Mouse (Mus musculus): ENCODE results near the gene Aff1.

Aff1 gene

GRCm38 (mm10) chr5:103803927-103804590 is 111.9 kb downstream of the Aff1 start:
- DNase-seq (ENCODE audit: low spot score) = no peak

GRCm38 (mm10) chr5:103806851-103807578 is 114.8 kb downstream of the Aff1 start:
- DNase-seq (ENCODE audit: low spot score) = no peak

- DNase-seq (ENCODE audit: low spot score) = no peak
These were observed 115.6 kb downstream of the Aff1 start for GRCm38 (mm10) chr5:103807637-103808312.

- no peak for DNase-seq (ENCODE audit: low spot score)
These were observed 117.6 kb downstream of the Aff1 start for GRCm38 (mm10) chr5:103809674-103810330.

GRCm38 (mm10) chr5:103813291-103813690 is 121.1 kb downstream of the Aff1 start:
- no peak for DNase-seq (ENCODE audit: low spot score)

- DNase-seq (ENCODE audit: low spot score) = no peak
These were observed 121.9 kb downstream of the Aff1 start for GRCm38 (mm10) chr5:103813997-103814542.

GRCm38 (mm10) chr5:103814551-103815248 is 122.5 kb downstream of the Aff1 start:
- DNase-seq (ENCODE audit: low spot score) = peak; percentile 20

GRCm38 (mm10) chr5:103815249-103815617 is 123.1 kb downstream of the Aff1 start:
- DNase-seq (ENCODE audit: low spot score) = no peak

GRCm38 (mm10) chr5:103816718-103817117 is 124.5 kb downstream of the Aff1 start:
- DNase-seq (ENCODE audit: low spot score) = no peak

- DNase-seq (ENCODE audit: low spot score) = peak; percentile 66
These were observed 125.6 kb downstream of the Aff1 start for GRCm38 (mm10) chr5:103817754-103818153.

GRCm38 (mm10) chr5:103818602-103819001 is 126.4 kb downstream of the Aff1 start:
- no peak for DNase-seq (ENCODE audit: low spot score)

- no peak for DNase-seq (ENCODE audit: low spot score)
These were observed 127.5 kb downstream of the Aff1 start for GRCm38 (mm10) chr5:103819674-103820073.

- DNase-seq (ENCODE audit: low spot score) = peak; percentile 58
These were observed 128.9 kb downstream of the Aff1 start for GRCm38 (mm10) chr5:103821062-103821461.

- DNase-seq (ENCODE audit: low spot score) = no peak
These were observed 129.5 kb downstream of the Aff1 start for GRCm38 (mm10) chr5:103821500-103822298.

- no peak for DNase-seq (ENCODE audit: low spot score)
These were observed 130.8 kb downstream of the Aff1 start for GRCm38 (mm10) chr5:103822949-103823348.

GRCm38 (mm10) chr5:103828304-103828703 is 136.1 kb downstream of the Aff1 start:
- no peak for DNase-seq (ENCODE audit: low spot score)

- DNase-seq (ENCODE audit: low spot score) = no peak
These were observed 136.6 kb downstream of the Aff1 start for GRCm38 (mm10) chr5:103828729-103829128.

GRCm38 (mm10) chr5:103829158-103829557 is 137.0 kb downstream of the Aff1 start:
- DNase-seq (ENCODE audit: low spot score) = no peak

GRCm38 (mm10) chr5:103830886-103831285 is 138.7 kb downstream of the Aff1 start:
- DNase-seq (ENCODE audit: low spot score) = no peak

- no peak for DNase-seq (ENCODE audit: low spot score)
These were observed 143.4 kb downstream of the Aff1 start for GRCm38 (mm10) chr5:103835471-103836147.

Measured in yolk sac, embryonic 10.5 days (tissue).